Mouse (Mus musculus) CH12.LX (cell line): ENCODE measurements around the gene Itsn1. TPM values are rescaled to one million over a fixed set of nuclear protein-coding genes. Genes with fewer than 3 reads are reported as not detected.
A peak's percentile ranks its signal among the peaks of the same experiment; 100 is the strongest.

Experiments
- DNase-seq: peaks from one replicate; pipeline ENCODE4 v3.0.0-alpha.2; 2013; ENCODE audit errors: extremely low read depth
- H3K27ac ChIP-seq: 2 replicates; pipeline ENCODE4 v1.5.1; 2012; ENCODE audit warnings: low read depth, mild to moderate bottlenecking, control low read depth, moderate library complexity; ENCODE audit not compliant: insufficient read depth
- H3K27me3 ChIP-seq: replicated peaks from 2 replicates; pipeline ENCODE3; 2012; ENCODE audit warnings: inconsistent platforms
- H3K36me3 ChIP-seq, 2 experiments: replicated peaks in 1 of 2; 2 replicates each; pipeline versions ENCODE3 to v1.6.1; 2012; ENCODE audit warnings: inconsistent platforms in 1 of 2, low read length in 1 of 2, mild to moderate bottlenecking in 1 of 2, mixed read lengths in 1 of 2, moderate library complexity in 1 of 2; ENCODE audit not compliant: control insufficient read depth in 1 of 2, insufficient read depth in 1 of 2
- H3K4me1 ChIP-seq, 2 experiments: 2 replicates each; pipeline ENCODE4 v1.6.1; 2012; ENCODE audit warnings: inconsistent platforms in 1 of 2, moderate library complexity in 1 of 2; ENCODE audit not compliant: insufficient read depth in 2 of 2, control insufficient read depth in 1 of 2
- H3K4me2 ChIP-seq: 2 replicates; pipeline ENCODE4 v1.6.1; 2012; ENCODE audit warnings: low read depth, mild to moderate bottlenecking, control low read depth; ENCODE audit not compliant: poor library complexity, insufficient read depth, severe bottlenecking
- H3K4me3 ChIP-seq, 3 experiments: fragments of 150-350 bp in 1 of 3; sonication (generic) in 1 of 3; replicated peaks in 1 of 3; 2 replicates each; pipeline versions ENCODE3 to v1.5.1; 2011 to 2012; ENCODE audit warnings: low read depth in 2 of 3, low read length in 2 of 3, mild to moderate bottlenecking in 2 of 3, moderate library complexity in 2 of 3, control low read depth in 1 of 3, improper control_type of control experiment in 1 of 3, inconsistent platforms in 1 of 3, mixed read lengths in 1 of 3; ENCODE audit not compliant: poor library complexity in 1 of 3
- H3K79me2 ChIP-seq: replicated peaks from 2 replicates; pipeline ENCODE4 v1.6.1; 2012; ENCODE audit warnings: mild to moderate bottlenecking, moderate library complexity; ENCODE audit not compliant: control insufficient read depth, poor library complexity, insufficient read depth, severe bottlenecking; ENCODE audit errors: extremely low read depth
- H3K9ac ChIP-seq: 2 replicates; pipeline ENCODE4 v1.6.1; 2012; ENCODE audit warnings: low read depth, mild to moderate bottlenecking, control low read depth, moderate library complexity; ENCODE audit not compliant: insufficient read depth
- H3K9me3 ChIP-seq: replicated peaks from 2 replicates; pipeline ENCODE3; 2012; ENCODE audit warnings: low read length, inconsistent platforms, mixed read lengths
- BHLHE40 ChIP-seq: IDR thresholded peaks from 2 replicates; pipeline ENCODE4 v1.6.1; 2011; ENCODE audit warnings: mild to moderate bottlenecking, low read depth, low read length, improper control_type of control experiment
- CHD1 ChIP-seq: IDR thresholded peaks from 2 replicates; pipeline ENCODE4 v1.6.1; 2012; ENCODE audit warnings: low read depth, low read length, improper control_type of control experiment, inconsistent platforms
- CHD2 ChIP-seq: IDR thresholded peaks from 2 replicates; pipeline ENCODE4 v1.6.1; 2011; ENCODE audit warnings: low read length, improper control_type of control experiment
- CTCF ChIP-seq, 2 experiments: IDR thresholded peaks in 1 of 2; conservative IDR thresholded peaks in 1 of 2; 2 replicates each; pipeline ENCODE4 v1.5.1; 2011 to 2012; ENCODE audit warnings: low read depth in 2 of 2, low read length in 2 of 2, improper control_type of control experiment in 1 of 2, inconsistent platforms in 1 of 2, mild to moderate bottlenecking in 1 of 2, moderate library complexity in 1 of 2
- E2F4 ChIP-seq: IDR thresholded peaks from 2 replicates; pipeline ENCODE4 v1.6.1; 2011; ENCODE audit warnings: low read depth, low read length, improper control_type of control experiment; ENCODE audit not compliant: insufficient replicate concordance
- ELF1 ChIP-seq: IDR thresholded peaks from 2 replicates; pipeline ENCODE4 v1.6.1; 2014; ENCODE audit warnings: low read depth, mild to moderate bottlenecking, inconsistent platforms, low read length, improper control_type of control experiment
- EP300 ChIP-seq: IDR thresholded peaks from 2 replicates; pipeline ENCODE4 v1.6.1; 2011; ENCODE audit warnings: low read length, improper control_type of control experiment
- ETS1 ChIP-seq: conservative IDR thresholded peaks from 2 replicates; pipeline ENCODE4 v1.6.1; 2012; ENCODE audit warnings: low read depth, mild to moderate bottlenecking, inconsistent platforms, low read length, improper control_type of control experiment, moderate library complexity
- GABPA ChIP-seq: IDR thresholded peaks from 2 replicates; pipeline ENCODE4 v1.6.1; 2012; ENCODE audit warnings: low read depth, low read length, improper control_type of control experiment, inconsistent platforms; ENCODE audit not compliant: insufficient replicate concordance
- HCFC1 ChIP-seq: IDR thresholded peaks from 2 replicates; pipeline ENCODE4 v1.6.1; 2012; ENCODE audit warnings: low read depth, mild to moderate bottlenecking, inconsistent platforms, low read length, improper control_type of control experiment
- IRF4 ChIP-seq: IDR thresholded peaks from 2 replicates; pipeline ENCODE4 v1.6.1; 2014; ENCODE audit warnings: low read depth, mild to moderate bottlenecking, inconsistent platforms, low read length, improper control_type of control experiment
- JUN ChIP-seq: IDR thresholded peaks from 2 replicates; pipeline ENCODE4 v1.6.1; 2011; ENCODE audit warnings: low read depth, mild to moderate bottlenecking, low read length, improper control_type of control experiment, moderate library complexity; ENCODE audit not compliant: insufficient read depth
- JUND ChIP-seq: conservative IDR thresholded peaks from 2 replicates; pipeline ENCODE4 v1.6.1; 2011; ENCODE audit warnings: low read depth, low read length, improper control_type of control experiment
- KAT2A ChIP-seq: IDR thresholded peaks from 2 replicates; pipeline ENCODE4 v1.6.1; 2012; ENCODE audit warnings: low read length, improper control_type of control experiment, inconsistent platforms; ENCODE audit not compliant: insufficient replicate concordance
- MAFK ChIP-seq: IDR thresholded peaks from 2 replicates; pipeline ENCODE4 v1.6.1; 2011; ENCODE audit warnings: low read length, improper control_type of control experiment; ENCODE audit not compliant: insufficient replicate concordance
- MAX ChIP-seq: IDR thresholded peaks from 2 replicates; pipeline ENCODE4 v1.6.1; 2011; ENCODE audit warnings: low read length, improper control_type of control experiment
- MAZ ChIP-seq: IDR thresholded peaks from 2 replicates; pipeline ENCODE4 v1.6.1; 2012; ENCODE audit warnings: low read depth, mild to moderate bottlenecking, inconsistent platforms, low read length, improper control_type of control experiment, moderate library complexity
- MEF2A ChIP-seq: IDR thresholded peaks from 2 replicates; pipeline ENCODE4 v1.6.1; 2014; ENCODE audit warnings: low read depth, mild to moderate bottlenecking, inconsistent platforms, low read length, improper control_type of control experiment, borderline replicate concordance
- MXI1 ChIP-seq: IDR thresholded peaks from 2 replicates; pipeline ENCODE4 v1.6.1; 2011; ENCODE audit warnings: mild to moderate bottlenecking, low read depth, low read length, improper control_type of control experiment
- MYC ChIP-seq: IDR thresholded peaks from 2 replicates; pipeline ENCODE4 v1.6.1; 2011; ENCODE audit warnings: low read depth, mild to moderate bottlenecking, improper control_type of control experiment, low read length
- NELFE ChIP-seq: IDR thresholded peaks from 2 replicates; pipeline ENCODE4 v1.6.1; 2011; ENCODE audit warnings: low read depth, low read length, improper control_type of control experiment
- NRF1 ChIP-seq: IDR thresholded peaks from 2 replicates; pipeline ENCODE4 v1.6.1; 2014; ENCODE audit warnings: low read depth, mild to moderate bottlenecking, inconsistent platforms, low read length, improper control_type of control experiment, moderate library complexity
- PAX5 ChIP-seq: IDR thresholded peaks from 2 replicates; pipeline ENCODE4 v1.6.1; 2012; ENCODE audit warnings: low read length, inconsistent platforms, mixed read lengths
- POLR2A ChIP-seq: IDR thresholded peaks from 2 replicates; pipeline ENCODE4 v1.6.1; 2011; ENCODE audit warnings: low read depth, mild to moderate bottlenecking, improper control_type of control experiment, low read length
- POLR2AphosphoS2 ChIP-seq: IDR thresholded peaks from 2 replicates; pipeline ENCODE4 v1.6.1; 2011; ENCODE audit warnings: low read depth, low read length, improper control_type of control experiment
- RAD21 ChIP-seq: IDR thresholded peaks from 2 replicates; pipeline ENCODE4 v1.6.1; 2011; ENCODE audit warnings: low read depth, mild to moderate bottlenecking, low read length, improper control_type of control experiment, moderate library complexity
- RCOR1 ChIP-seq: conservative IDR thresholded peaks from 2 replicates; pipeline ENCODE4 v1.6.1; 2012; ENCODE audit warnings: low read depth, mild to moderate bottlenecking, inconsistent platforms, low read length, improper control_type of control experiment
- SIN3A ChIP-seq: IDR thresholded peaks from 2 replicates; pipeline ENCODE4 v1.6.1; 2012; ENCODE audit warnings: low read length, improper control_type of control experiment, inconsistent platforms
- SMC3 ChIP-seq: IDR thresholded peaks from 2 replicates; pipeline ENCODE4 v1.6.1; 2011; ENCODE audit warnings: low read depth, low read length, improper control_type of control experiment
- TBP ChIP-seq: conservative IDR thresholded peaks from 2 replicates; pipeline ENCODE4 v1.6.1; 2011; ENCODE audit warnings: low read depth, low read length, improper control_type of control experiment
- TCF12 ChIP-seq: IDR thresholded peaks from 2 replicates; pipeline ENCODE4 v1.6.1; 2014; ENCODE audit warnings: low read depth, mild to moderate bottlenecking, inconsistent platforms, low read length, improper control_type of control experiment
- UBTF ChIP-seq: IDR thresholded peaks from 2 replicates; pipeline ENCODE4 v1.6.1; 2012; ENCODE audit warnings: low read depth, mild to moderate bottlenecking, inconsistent platforms, low read length, improper control_type of control experiment, moderate library complexity
- USF1 ChIP-seq: IDR thresholded peaks from 2 replicates; pipeline ENCODE4 v1.6.1; 2014; ENCODE audit warnings: low read depth, mild to moderate bottlenecking, inconsistent platforms, low read length, improper control_type of control experiment
- USF2 ChIP-seq: conservative IDR thresholded peaks from 2 replicates; pipeline ENCODE4 v1.6.1; 2011; ENCODE audit warnings: low read depth, low read length, improper control_type of control experiment
- ZC3H11A ChIP-seq: IDR thresholded peaks from 2 replicates; pipeline ENCODE4 v1.6.1; 2012; ENCODE audit warnings: low read depth, mild to moderate bottlenecking, inconsistent platforms, low read length, improper control_type of control experiment
- ZKSCAN1 ChIP-seq: IDR thresholded peaks from 2 replicates; pipeline ENCODE4 v1.6.1; 2012; ENCODE audit warnings: low read depth, inconsistent platforms, low read length, improper control_type of control experiment, borderline replicate concordance
- ZMIZ1 ChIP-seq: IDR thresholded peaks from 2 replicates; pipeline ENCODE4 v1.6.1; 2012; ENCODE audit warnings: low read depth, mild to moderate bottlenecking, inconsistent platforms, low read length, improper control_type of control experiment
- ZNF384 ChIP-seq: IDR thresholded peaks from 2 replicates; pipeline ENCODE4 v1.6.1; 2012; ENCODE audit warnings: low read depth, low read length, improper control_type of control experiment, inconsistent platforms
- dilution Hi-C: fragments of 300-500 bp; cut with MboI; formaldehyde crosslinking; loops from 2 replicates; pipeline ENCODE4 v1.14.3; 2020; ENCODE audit warnings: low sequenced_read_pairs; ENCODE audit not compliant: extremely low pct_unique_long_range_greater_than_20kb, extremely low pct_ligation_motif_present
- in situ Hi-C: fragments of 300-500 bp; cut with MboI; formaldehyde crosslinking; loops from 3 replicates; pipeline ENCODE4 v1.14.3; 2019; ENCODE audit warnings: low sequenced_read_pairs, low pct_ligation_motif_present, low pct_unique_long_range_greater_than_20kb, mixed read lengths
- polyA plus RNA-seq: library from polyadenylated mRNA; unstranded; fragments of >175 nt; gene quantifications from 2 replicates; pipeline ENCODE4 v1.2.1, GENCODE M21; 2012; ENCODE audit warnings: low read depth; ENCODE audit not compliant: insufficient read length
- total RNA-seq, 2 experiments: library from RNA; depleted of rRNA; stranded (reverse); fragments of 300-350 nt in 1 of 2; fragments of >200 nt in 1 of 2; gene quantifications; 2 replicates each; pipeline ENCODE4 v1.2.3; 2012 to 2014

Itsn1 gene
- total and polyA plus RNA-seq, 3 experiments = 32.5 to 54.5 (median 46.3) TPM

GRCm38 (mm10) chr16:91727433-91727832, 1.6 kb upstream of the Itsn1 start:
- H3K79me2 ChIP-seq = peaks cover 77% of the 10 kb centered on the region
- H3K9ac ChIP-seq = peak overlapping the region; percentile 70
- H3K4me1 ChIP-seq = peaks cover 10 to 64% of the 10 kb centered on the region in 2 experiments
- TF ChIP-seq MAX (peak; percentile 97), MEF2A (peak; percentile 80), ZNF384 (no peak), ZC3H11A (no peak), TBP (peak; percentile 74; the same call in 1 of the 2 replicates), PAX5 (no peak), UBTF (no peak; the same call in 1 of the 2 replicates), POLR2A (peak; percentile 62), IRF4 (peak; percentile 74; the same call in 1 of the 2 replicates), NELFE (peak; percentile 61), ETS1 (peak; percentile 92), USF2 (peak; percentile 62), NRF1 (peak; percentile 49; the same call in 1 of the 2 replicates), MAFK (peak; percentile 65; the same call in 1 of the 2 replicates), RAD21 (no peak; the same call in 1 of the 2 replicates), GABPA (no peak), RCOR1 (peak; percentile 93; the same call in 1 of the 2 replicates), POLR2AphosphoS2 (no peak), JUN (peak; percentile 42; the same call in 1 of the 2 replicates), KAT2A (peak; percentile 75; the same call in 1 of the 2 replicates), USF1 (peak; percentile 81), JUND (peak; percentile 75), ELF1 (peak; percentile 57), EP300 (peak; percentile 71), CHD2 (peak; percentile 52), E2F4 (peak; percentile 74; the same call in 1 of the 2 replicates), SMC3 (no peak), CTCF (conservative IDR thresholded peaks at IDR 0.05 in 1 of 2, IDR thresholded peaks at IDR 0.05 in 1 of 2; ENCODE audit: low read depth in 2 of 2, low read length in 2 of 2) (no peak), ZKSCAN1 (no peak), BHLHE40 (peak; percentile 100), TCF12 (peak; percentile 85), MXI1 (peak; percentile 96), MYC (peak; percentile 100), MAZ (peak; percentile 66; the same call in 1 of the 2 replicates), SIN3A (peak; percentile 75), CHD1 (no peak), HCFC1 (peak; percentile 69), ZMIZ1 (peak; percentile 63; the same call in 1 of the 2 replicates)
- peak overlapping the region; percentile 57 for H3K4me2 ChIP-seq
- H3K36me3 ChIP-seq = peaks cover 22 to 47% of the 10 kb centered on the region in 2 experiments
- DNase-seq = peak; percentile 91
- H3K9me3 ChIP-seq = no peaks in the 10 kb centered on the region
- H3K4me3 ChIP-seq = peak overlapping the region; percentile 65 to 69 (median 67)
- in situ Hi-C loops (loop anchor here (5.0 kb wide), 1 partner anchor 190 kb away; no protein-coding TSS in a partner anchor), dilution Hi-C loops (no loop called here)
- peak overlapping the region; percentile 66 for H3K27ac ChIP-seq
- peaks cover 10% of the 10 kb centered on the region for H3K27me3 ChIP-seq
